Comparison of ENCODE assay signal across 9 mouse cellular contexts in the genomic region with DNA sequence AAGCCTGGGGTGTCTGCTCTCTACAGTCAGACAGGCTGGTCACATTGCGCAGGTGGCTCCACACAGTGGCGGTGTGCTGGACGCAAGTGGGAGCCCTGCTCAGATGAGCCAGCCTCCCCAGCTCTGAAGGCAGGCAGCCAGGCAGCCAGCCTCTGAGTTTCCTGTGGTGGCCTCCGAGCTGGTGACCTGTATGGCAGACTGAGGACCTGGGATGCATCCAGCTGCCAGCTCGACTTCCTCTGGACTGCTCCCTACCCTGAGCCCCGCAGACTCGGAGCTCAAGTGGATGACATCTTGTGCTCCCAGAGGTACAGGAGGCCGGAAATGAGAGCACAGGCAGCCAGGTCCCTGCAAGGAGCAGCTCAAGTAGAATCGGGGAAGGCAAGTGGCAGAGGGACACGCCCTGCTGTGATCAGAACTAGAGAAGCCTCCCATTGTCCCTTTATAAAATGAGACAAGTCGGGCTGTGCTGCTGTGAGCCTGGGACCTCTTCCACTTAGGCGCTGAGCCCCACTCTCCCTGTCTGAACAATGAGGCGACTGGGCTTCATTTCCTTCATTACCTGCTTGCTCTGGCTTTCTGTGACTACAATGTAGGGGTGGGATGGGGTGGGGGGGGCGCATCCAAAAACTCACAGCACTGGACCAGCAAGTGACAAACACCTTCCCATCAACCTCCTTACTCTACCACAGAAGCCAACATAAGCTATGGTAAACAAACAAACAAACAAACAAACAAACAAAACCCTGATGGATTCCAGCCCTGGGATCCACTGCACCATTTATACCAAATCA. TPM values are rescaled to one million over a fixed set of nuclear protein-coding genes. Genes with fewer than 3 reads are reported as not detected.
DNase-seq lines count a peak whose midpoint lies in the region; ATAC-seq and TF ChIP-seq lines count a peak whose summit lies in the region.
"Had no signal": no experiment of that assay in that cellular context is flagged by ENCODE, and none has a peak within 500 bp of the region (broad histone marks: within the 10 kb centered on the region; RNA-seq: fewer than 3 reads in every experiment).

No protein-coding gene starts in this region.

- 43% methylated on average over 14 of the region's 14 CpGs for WGBS in hindbrain, embryonic 13.5 days
- 51% methylated on average over 14 of the region's 14 CpGs for WGBS in hindbrain, embryonic 11.5 days
- 31% methylated on average over 14 of the region's 14 CpGs for WGBS in heart, embryonic 12.5 days
- WGBS in midbrain, postnatal 0 days = 42% methylated on average over 14 of the region's 14 CpGs

- H3K9ac ChIP-seq in hindbrain, embryonic 13.5 days = peak overlapping the region; percentile 25; the same call in 1 of the 2 replicates
- H3K9ac ChIP-seq in hindbrain, embryonic 11.5 days (ENCODE audit: low read depth, low read length) = no peak overlapping the region
- no peak overlapping the region for H3K9ac ChIP-seq in heart, embryonic 12.5 days
- no peak overlapping the region for H3K9ac ChIP-seq in midbrain, postnatal 0 days (replicated peaks; ENCODE audit: low read length, poor library complexity, severe bottlenecking)
- H3K9ac ChIP-seq: hindbrain, embryonic 15.5 days had no signal

- H3K4me3 ChIP-seq in hindbrain, embryonic 13.5 days = no peak overlapping the region
- H3K4me3 ChIP-seq in hindbrain, embryonic 11.5 days (ENCODE audit: low read depth, low read length) = no peak overlapping the region
- H3K4me3 ChIP-seq in heart, embryonic 12.5 days = no peak overlapping the region
- H3K4me3 ChIP-seq in midbrain, postnatal 0 days (ENCODE audit: low read depth, low read length) = no peak overlapping the region
- H3K4me3 ChIP-seq: hindbrain, embryonic 15.5 days had no signal

- H3K9me3 ChIP-seq in hindbrain, embryonic 13.5 days = no peaks in the 10 kb centered on the region
- no peaks in the 10 kb centered on the region for H3K9me3 ChIP-seq in hindbrain, embryonic 11.5 days (ENCODE audit: control insufficient read depth, low read length)
- no peaks in the 10 kb centered on the region for H3K9me3 ChIP-seq in heart, embryonic 12.5 days (replicated peaks)
- H3K9me3 ChIP-seq in midbrain, postnatal 0 days (ENCODE audit: low read length) = no peaks in the 10 kb centered on the region
- H3K9me3 ChIP-seq: hindbrain, embryonic 15.5 days had no signal

- H3K27me3 ChIP-seq in hindbrain, embryonic 13.5 days = no peaks in the 10 kb centered on the region
- no peaks in the 10 kb centered on the region for H3K27me3 ChIP-seq in hindbrain, embryonic 11.5 days (ENCODE audit: control insufficient read depth, insufficient read depth, low read length)
- H3K27me3 ChIP-seq in heart, embryonic 12.5 days (replicated peaks) = no peaks in the 10 kb centered on the region
- no peaks in the 10 kb centered on the region for H3K27me3 ChIP-seq in midbrain, postnatal 0 days (ENCODE audit: insufficient read depth, low read length)
- H3K27me3 ChIP-seq: hindbrain, embryonic 15.5 days had no signal

- ATAC-seq in hindbrain, embryonic 13.5 days (ENCODE audit: low FRiP score) = no peak
- no peak for ATAC-seq in hindbrain, embryonic 11.5 days (ENCODE audit: low FRiP score)
- peak; percentile 34; the same call in 1 of the 2 replicates for ATAC-seq in cerebellum, adult (ENCODE audit: insufficient number of reproducible peaks, low FRiP score, low TSS enrichment)
- peak; percentile 66 for ATAC-seq in heart, embryonic 12.5 days (ENCODE audit: insufficient number of reproducible peaks, low FRiP score)
- 0 out of 2 replicates have a peak, but pooled peaks have one; percentile 11 for ATAC-seq in midbrain, postnatal 0 days (ENCODE audit: low FRiP score)

- peak overlapping the region; percentile 20; the same call in 1 of the 2 replicates for H3K27ac ChIP-seq in hindbrain, embryonic 13.5 days
- no peak overlapping the region for H3K27ac ChIP-seq in hindbrain, embryonic 11.5 days (ENCODE audit: low read depth, low read length)
- H3K27ac ChIP-seq in heart, embryonic 12.5 days (ENCODE audit: poor library complexity, severe bottlenecking) = peak overlapping the region; percentile 48; the same call in 1 of the 2 replicates
- H3K27ac ChIP-seq in midbrain, postnatal 0 days (ENCODE audit: low read depth, low read length) = no peak overlapping the region
- H3K27ac ChIP-seq: hindbrain, embryonic 15.5 days had no signal

- peaks cover under 1% of the 10 kb centered on the region; the same call in 1 of the 2 replicates for H3K36me3 ChIP-seq in hindbrain, embryonic 13.5 days
- H3K36me3 ChIP-seq in hindbrain, embryonic 11.5 days (ENCODE audit: control insufficient read depth, insufficient read depth, low read length) = no peaks in the 10 kb centered on the region
- H3K36me3 ChIP-seq in heart, embryonic 12.5 days = 0 out of 2 replicates have a peak, but pooled peaks cover 3% of the 10 kb centered on the region
- H3K36me3 ChIP-seq in midbrain, postnatal 0 days (ENCODE audit: insufficient read depth, low read length) = no peaks in the 10 kb centered on the region
- H3K36me3 ChIP-seq: hindbrain, embryonic 15.5 days had no signal

- H3K4me2 ChIP-seq in hindbrain, embryonic 13.5 days = no peak overlapping the region
- no peak overlapping the region for H3K4me2 ChIP-seq in hindbrain, embryonic 11.5 days (replicated peaks; ENCODE audit: low read depth, low read length)
- H3K4me2 ChIP-seq in heart, embryonic 12.5 days = peak overlapping the region; percentile 21
- H3K4me2 ChIP-seq in midbrain, postnatal 0 days (ENCODE audit: low read depth, low read length, poor library complexity, severe bottlenecking) = no peak overlapping the region
- H3K4me2 ChIP-seq: hindbrain, embryonic 15.5 days had no signal

- DNase-seq in hindbrain, embryonic 11.5 days (ENCODE audit: low spot score) = no peak
- DNase-seq in kidney, postnatal 25 days = peak; percentile 55 to 81
- DNase-seq in midbrain, postnatal 0 days (ENCODE audit: low spot score) = peak; percentile 47
- no peak for DNase-seq in c-Kit-positive CD71-positive TER-119-positive erythroid progenitor cells, embryonic 14.5 days (ENCODE audit: low spot score)
- no peak for DNase-seq in right cerebral cortex, postnatal 25 days

- peaks cover 42% of the 10 kb centered on the region for H3K4me1 ChIP-seq in hindbrain, embryonic 13.5 days (replicated peaks)
- H3K4me1 ChIP-seq in hindbrain, embryonic 11.5 days (replicated peaks; ENCODE audit: control insufficient read depth, insufficient read depth, low read length) = peaks cover 8% of the 10 kb centered on the region
- peaks cover 64% of the 10 kb centered on the region for H3K4me1 ChIP-seq in heart, embryonic 12.5 days (replicated peaks)
- peaks cover 10% of the 10 kb centered on the region; the same call in 1 of the 2 replicates for H3K4me1 ChIP-seq in midbrain, postnatal 0 days (ENCODE audit: insufficient read depth, low read length)

- TF ChIP-seq CTCF in midbrain, postnatal 0 days (IDR thresholded peaks at IDR 0.05) = peak; percentile 20; the same call in 1 of the 2 replicates

RNA-seq across cellular contexts. Expression of a gene that starts 16.5 kb away (rescaled TPM):
- 1.8 and 1.9 TPM in 2 replicates for polyA plus RNA-seq in hindbrain, embryonic 13.5 days (2015; fragmentation: Nextera tagmentation; extraction: Ambion mirVana)
- polyA plus RNA-seq in hindbrain, embryonic 11.5 days (2014; fragmentation: Nextera tagmentation; extraction: Ambion mirVana) = 1.5 and 2.2 TPM in 2 replicates
- 5.6 and 5.8 TPM in 2 replicates for polyA plus RNA-seq in heart, embryonic 12.5 days (2016; fragmentation: Nextera tagmentation; extraction: Ambion mirVana)
- 12.2 and 14.2 TPM in 2 replicates for total RNA-seq in midbrain, postnatal 0 days (2014; rRNA removed)
- 2.1 and 2.6 TPM in 2 replicates for polyA plus RNA-seq in midbrain, postnatal 0 days (2015; fragmentation: Nextera tagmentation; extraction: Ambion mirVana)

Comparison
In these comparisons a context has a peak if more than half of its experiments do, and no peak if none do; other contexts are left out.
1. H3K27ac ChIP-seq: peak in hindbrain, embryonic 13.5 days (single experiment) and heart, embryonic 12.5 days (single experiment); none in hindbrain, embryonic 11.5 days (single experiment) and midbrain, postnatal 0 days (single experiment).
2. ATAC-seq: peak in cerebellum, adult (single experiment), heart, embryonic 12.5 days (single experiment) and midbrain, postnatal 0 days (single experiment); none in hindbrain, embryonic 13.5 days (single experiment) and hindbrain, embryonic 11.5 days (single experiment).
3. DNase-seq: peak in kidney, postnatal 25 days (2 of 2) and midbrain, postnatal 0 days (single experiment); none in hindbrain, embryonic 11.5 days (single experiment), c-Kit-positive CD71-positive TER-119-positive erythroid progenitor cells, embryonic 14.5 days (single experiment) and right cerebral cortex, postnatal 25 days (single experiment).